Comparison of ENCODE assay signal across 23 mouse cellular contexts in genomic region chr11:116298221-116298620, GRCm38 (mm10). TPM values are rescaled to one million over a fixed set of nuclear protein-coding genes. Genes with fewer than 3 reads are reported as not detected.
"Had no signal": no experiment of that assay in that cellular context is flagged by ENCODE, and none has a peak within 500 bp of the region (broad histone marks: within the 10 kb centered on the region; RNA-seq: fewer than 3 reads in every experiment).

No protein-coding gene starts in this region.

- H3K4me2 ChIP-seq: limb, embryonic 12.5 days; liver, embryonic 13.5 days; lung, embryonic 15.5 days; midbrain, embryonic 12.5 days; neural tube, embryonic 15.5 days had no signal

- ATAC-seq: liver, postnatal 0 days had no signal

- H3K27ac ChIP-seq: limb, embryonic 12.5 days; liver, embryonic 13.5 days; lung, embryonic 15.5 days; midbrain, embryonic 12.5 days; neural tube, embryonic 15.5 days; stomach, postnatal 0 days had no signal

- H3K4me1 ChIP-seq: limb, embryonic 12.5 days; lung, embryonic 15.5 days; midbrain, embryonic 12.5 days; neural tube, embryonic 15.5 days had no signal

- H3K4me3 ChIP-seq: limb, embryonic 12.5 days; liver, embryonic 13.5 days; lung, embryonic 15.5 days; midbrain, embryonic 12.5 days; myocyte; neural tube, embryonic 15.5 days had no signal

- H3K27me3 ChIP-seq: limb, embryonic 12.5 days; liver, embryonic 13.5 days; lung, embryonic 15.5 days; midbrain, embryonic 12.5 days; neural tube, embryonic 15.5 days had no signal

- DNase-seq: kidney, postnatal 10 days; kidney, postnatal 4 days; liver; liver, embryonic 13.5 days; liver, postnatal 0 days; lung, postnatal 14 days; right cerebral cortex, adult 18-20 months; right cerebral cortex, postnatal 25 days; thymus, adult 18-20 months; thymus, postnatal 14 days had no signal

- H3K9me3 ChIP-seq: limb, embryonic 12.5 days; liver, embryonic 13.5 days; lung, embryonic 15.5 days; midbrain, embryonic 12.5 days; neural tube, embryonic 15.5 days had no signal

- H3K9ac ChIP-seq: limb, embryonic 12.5 days; liver, embryonic 13.5 days; liver, postnatal 0 days; lung, embryonic 15.5 days; midbrain, embryonic 12.5 days; neural tube, embryonic 15.5 days had no signal

RNA-seq across cellular contexts. Expression of gene Galr2, which starts 17.5 kb away (rescaled TPM):
- total RNA-seq: layer of hippocampus, adult 8-10 months; layer of hippocampus, postnatal 14 days; left cerebral cortex, adult 8-10 months; left cerebral cortex, postnatal 36 days; megakaryocyte-erythroid progenitor cell, adult 5-6 weeks; midbrain, postnatal 0 days had no signal
- polyA plus RNA-seq: kidney, embryonic 14.5 days; limb, embryonic 12.5 days; liver, embryonic 13.5 days; liver, postnatal 0 days had no signal
